Mouse (Mus musculus): ENCODE results near the gene Il10. TPM values are rescaled to one million over a fixed set of nuclear protein-coding genes. Genes with fewer than 3 reads are reported as not detected.

Gene Il10
- polyA plus RNA-seq, 1 experiment from 2014 or later, result not detected

- ATAC-seq (no peak), DNase-seq (ENCODE audit: low spot score) (peak; percentile 73)
- Histone ChIP-seq H3K27ac (ENCODE audit: low read depth, low read length) (peak overlapping the region; percentile 66), H3K4me2 (ENCODE audit: low read length) (no peak overlapping the region), H3K4me3 (ENCODE audit: low read depth, low read length) (no peak overlapping the region), H3K27me3 (replicated peaks; ENCODE audit: control insufficient read depth, insufficient read depth, low read length) (no peaks in the 10 kb centered on the region), H3K4me1 (ENCODE audit: control insufficient read depth, insufficient read depth, low read length) (peaks cover 49% of the 10 kb centered on the region), H3K9me3 (replicated peaks; ENCODE audit: control insufficient read depth, low read length) (no peaks in the 10 kb centered on the region), H3K36me3 (ENCODE audit: control insufficient read depth, insufficient read depth, low read length) (no peaks in the 10 kb centered on the region), H3K9ac (ENCODE audit: low read length) (no peak overlapping the region)
- 42% methylated on average over 8 of the region's 8 CpGs for WGBS
Observed at GRCm38 (mm10) chr1:131074524-131074938, 54.9 kb downstream of the Il10 start.

Other genes with a start within 250 kb of the Il10 start
- gene Fcamr, start 218.9 kb upstream of the Il10 start, polyA plus RNA-seq (2014; fragmentation: Nextera tagmentation; extraction: Ambion mirVana), result not detected in 2 replicates
- gene Pigr, start 193.2 kb upstream of the Il10 start, polyA plus RNA-seq (2014; fragmentation: Nextera tagmentation; extraction: Ambion mirVana), result not detected in 2 replicates
- gene Fcmr, start 154.2 kb upstream of the Il10 start, polyA plus RNA-seq (2014; fragmentation: Nextera tagmentation; extraction: Ambion mirVana), result not detected in 2 replicates
- not detected in 2 replicates for gene Il24, start 132.4 kb upstream of the Il10 start, polyA plus RNA-seq (2014; fragmentation: Nextera tagmentation; extraction: Ambion mirVana)
- gene Il20, start 108.4 kb upstream of the Il10 start, polyA plus RNA-seq (2014; fragmentation: Nextera tagmentation; extraction: Ambion mirVana), result not detected in 2 replicates
- gene Il19, start 79.7 kb upstream of the Il10 start, polyA plus RNA-seq (2014; fragmentation: Nextera tagmentation; extraction: Ambion mirVana), result not detected in 2 replicates
- 24.7 and 35.2 TPM in 2 replicates for gene Mapkapk2, start 78.0 kb downstream of the Il10 start, polyA plus RNA-seq (2014; fragmentation: Nextera tagmentation; extraction: Ambion mirVana)
- gene Dyrk3, start 118.5 kb downstream of the Il10 start, polyA plus RNA-seq (2014; fragmentation: Nextera tagmentation; extraction: Ambion mirVana), result 19.2 and 19.4 TPM in 2 replicates
- 61.5 and 66.1 TPM in 2 replicates for gene Eif2d, start 133.3 kb downstream of the Il10 start, polyA plus RNA-seq (2014; fragmentation: Nextera tagmentation; extraction: Ambion mirVana)
- 1.0 and 1.2 TPM in 2 replicates for gene Rassf5, start 225.4 kb downstream of the Il10 start, polyA plus RNA-seq (2014; fragmentation: Nextera tagmentation; extraction: Ambion mirVana)